Mouse (Mus musculus) midbrain, embryonic 12.5 days (tissue): ENCODE results near the gene Gm12184. TPM values are rescaled to one million over a fixed set of nuclear protein-coding genes. Genes with fewer than 3 reads are reported as not detected.
"Not testable (repeated sequence)": the region's sequence is repeated elsewhere in the genome, so short reads cannot be mapped to it uniquely, and the experiment has no call there.

Experiments
- ATAC-seq: fragments of 200-750 bp; cut with Nextera tagmentation; 2 replicates; pipeline ENCODE4 v1.8.0; 2017; ENCODE audit warnings: low read depth, moderate TSS enrichment, moderate library complexity; ENCODE audit not compliant: low FRiP score
- H3K27ac ChIP-seq: fragments of 300-500 bp; sonication (generic); replicated peaks from 2 replicates; pipeline ENCODE4 v1.5.1; 2016; ENCODE audit warnings: mild to moderate bottlenecking
- H3K27me3 ChIP-seq: fragments of 300-500 bp; sonication (generic); 2 replicates; pipeline ENCODE4 v1.6.1; 2016; ENCODE audit warnings: mild to moderate bottlenecking
- H3K36me3 ChIP-seq: fragments of 300-500 bp; sonication (generic); 2 replicates; pipeline ENCODE4 v1.6.1; 2016
- H3K4me1 ChIP-seq: fragments of 300-500 bp; sonication (generic); 2 replicates; pipeline ENCODE4 v1.6.1; 2016
- H3K4me2 ChIP-seq: fragments of 300-500 bp; sonication (generic); replicated peaks from 2 replicates; pipeline ENCODE4 v1.6.1; 2016; ENCODE audit warnings: mild to moderate bottlenecking, moderate library complexity
- H3K4me3 ChIP-seq: fragments of 300-500 bp; sonication (generic); 2 replicates; pipeline ENCODE4 v1.5.1; 2016; ENCODE audit warnings: mild to moderate bottlenecking
- H3K9ac ChIP-seq: fragments of 300-500 bp; sonication (generic); replicated peaks from 2 replicates; pipeline ENCODE4 v1.6.1; 2016; ENCODE audit warnings: mild to moderate bottlenecking, moderate library complexity
- H3K9me3 ChIP-seq: fragments of 300-500 bp; sonication (generic); 2 replicates; pipeline ENCODE4 v1.6.1; 2016; ENCODE audit warnings: mild to moderate bottlenecking
- WGBS: fragments of 180-500 bp; shearing (Covaris S2); methylation state at CpG from one replicate; pipeline ENCODE4 v1.1.7; 2016; 5-methylcytosine and 5-hydroxymethylcytosine counted together
- polyA plus RNA-seq: library from polyadenylated mRNA; unstranded; fragments of >200 nt; fragmentation: Nextera tagmentation; extraction: Ambion mirVana; gene quantifications from 2 replicates; pipeline ENCODE4 v1.2.1, GENCODE M21; 2016

The Gm12184 gene
- polyA plus RNA-seq, 1 experiment from 2014 or later, result 7.6 TPM

DNA sequence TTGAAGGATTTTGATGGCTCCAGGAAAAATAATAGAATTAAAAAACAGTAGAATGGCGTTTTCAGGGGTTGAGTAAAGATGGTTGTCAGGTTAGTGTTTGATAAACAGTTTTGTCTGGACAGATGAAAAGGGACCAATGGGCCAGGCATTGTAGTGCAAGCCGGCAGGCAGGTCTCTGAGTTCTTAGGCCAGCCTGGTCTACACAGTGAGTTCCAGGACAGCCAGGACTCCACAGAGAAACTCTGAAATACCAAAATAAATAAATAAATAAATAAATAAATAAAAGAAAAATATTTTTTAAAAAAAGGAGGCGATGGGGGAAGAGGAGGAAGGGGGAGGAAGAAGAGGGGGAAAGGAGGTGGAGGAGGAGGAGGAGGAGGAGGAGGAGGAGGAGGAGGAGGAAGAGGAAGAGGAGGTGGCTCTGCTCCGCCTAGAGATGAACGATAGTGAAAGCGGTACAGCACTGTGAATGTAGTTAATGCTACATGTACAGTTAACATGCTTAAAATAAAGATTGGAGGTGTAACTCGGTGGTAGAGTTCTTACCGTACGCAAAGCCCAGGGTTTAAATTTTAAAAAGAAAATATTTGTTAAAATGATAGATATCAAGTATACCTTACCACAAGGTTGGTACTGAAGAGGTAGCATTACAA lies 6.7 kb upstream of the Gm12184 start:
- Histone ChIP-seq H3K36me3 (no peaks in the 10 kb centered on the region), H3K4me3 (peak overlapping the region; percentile 55), H3K4me2 (peak overlapping the region; percentile 58), H3K9me3 (no peaks in the 10 kb centered on the region), H3K4me1 (peaks cover 5% of the 10 kb centered on the region; the same call in 1 of the 2 replicates), H3K27ac (no peak overlapping the region), H3K27me3 (peaks cover 36% of the 10 kb centered on the region), H3K9ac (no peak overlapping the region)
- WGBS, result 43% methylated on average over 8 of the region's 9 CpGs
- ATAC-seq, result no peak

- 80% methylated on average over 2 of the region's 2 CpGs for WGBS
- H3K27ac ChIP-seq, result no peak overlapping the region
- no peak overlapping the region for H3K4me2 ChIP-seq
- peaks cover 29% of the 10 kb centered on the region for H3K27me3 ChIP-seq
- H3K9me3 ChIP-seq, result no peaks in the 10 kb centered on the region
- H3K4me3 ChIP-seq, result no peak overlapping the region
- no peaks in the 10 kb centered on the region for H3K36me3 ChIP-seq
- H3K4me1 ChIP-seq, result peaks cover 2% of the 10 kb centered on the region; the same call in 1 of the 2 replicates
- ATAC-seq, result no peak
- no peak overlapping the region for H3K9ac ChIP-seq
These were observed 4.8 kb upstream of the Gm12184 start for GRCm38 (mm10) chr11:48831273-48831672.

GRCm38 (mm10) chr11:48830279-48830678 lies 3.8 kb upstream of the Gm12184 start:
- no peak for ATAC-seq
- Histone ChIP-seq H3K9me3 (no peaks in the 10 kb centered on the region), H3K9ac (no peak overlapping the region), H3K4me2 (no peak overlapping the region), H3K4me3 (no peak overlapping the region), H3K27ac (no peak overlapping the region), H3K4me1 (peaks cover 2% of the 10 kb centered on the region; the same call in 1 of the 2 replicates), H3K27me3 (peaks cover 21% of the 10 kb centered on the region; the same call in 1 of the 2 replicates), H3K36me3 (no peaks in the 10 kb centered on the region)
- 86% methylated on average over 2 of the region's 2 CpGs for WGBS

- Histone ChIP-seq H3K4me3 (no peak overlapping the region), H3K36me3 (no peaks in the 10 kb centered on the region), H3K4me1 (peaks cover 12% of the 10 kb centered on the region), H3K27ac (no peak overlapping the region), H3K9ac (no peak overlapping the region), H3K4me2 (no peak overlapping the region), H3K27me3 (peaks cover 33% of the 10 kb centered on the region), H3K9me3 (no peaks in the 10 kb centered on the region)
- WGBS, result 74% methylated on average over 6 of the region's 6 CpGs
- ATAC-seq, result no peak
These were observed 1.5 kb upstream of the Gm12184 start for GRCm38 (mm10) chr11:48827926-48828325.

- Histone ChIP-seq H3K4me3 (peak overlapping the region; percentile 44), H3K9me3 (no peaks in the 10 kb centered on the region), H3K4me1 (peaks cover 12% of the 10 kb centered on the region), H3K27ac (no peak overlapping the region; the same call in 1 of the 2 replicates), H3K36me3 (no peaks in the 10 kb centered on the region), H3K27me3 (peaks cover 40% of the 10 kb centered on the region), H3K4me2 (peak overlapping the region; percentile 54), H3K9ac (peak overlapping the region; percentile 39; the same call in 1 of the 2 replicates)
- WGBS, result 2% methylated on average over 6 of the region's 6 CpGs
- ATAC-seq, result peak; percentile 50; the same call in 1 of the 2 replicates
These were observed 269 bp upstream of the Gm12184 start for GRCm38 (mm10) chr11:48826752-48827096.

DNA sequence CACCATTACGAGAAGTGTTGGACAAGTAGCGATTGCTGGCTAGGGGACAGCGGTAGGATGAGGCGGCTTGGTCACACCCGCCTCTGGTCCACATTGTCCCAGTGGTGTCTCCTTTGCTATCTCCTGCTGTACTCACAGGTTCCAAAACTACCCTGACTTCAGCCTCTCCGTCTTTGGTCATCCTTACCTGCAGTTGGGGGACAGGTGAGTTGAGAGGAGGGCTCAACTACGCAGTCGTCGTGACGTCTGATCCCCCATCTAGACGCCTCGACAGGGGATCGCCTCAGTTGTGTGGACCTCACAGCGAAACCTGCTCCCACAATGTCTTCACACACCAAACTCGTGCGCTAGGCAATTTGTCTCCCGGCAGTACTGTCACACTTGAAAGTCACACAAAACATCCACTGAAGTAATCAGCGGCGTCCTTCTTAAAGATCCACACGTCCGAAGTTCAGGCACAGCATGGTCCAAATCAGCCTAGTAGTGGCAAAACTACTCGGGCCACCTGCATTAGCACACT lies 2.1 kb downstream of the Gm12184 start:
- no peaks in the 10 kb centered on the region for H3K36me3 ChIP-seq
- peaks cover 12% of the 10 kb centered on the region for H3K4me1 ChIP-seq
- no peak overlapping the region for H3K27ac ChIP-seq
- H3K4me3 ChIP-seq, result peak overlapping the region; percentile 38
- ATAC-seq, result no peak
- peak overlapping the region; percentile 54 for H3K4me2 ChIP-seq
- peak overlapping the region; percentile 20; the same call in 1 of the 2 replicates for H3K9ac ChIP-seq
- H3K9me3 ChIP-seq, result no peaks in the 10 kb centered on the region
- H3K27me3 ChIP-seq, result peaks cover 33% of the 10 kb centered on the region
- WGBS, result 4% methylated on average over 22 of the region's 22 CpGs

DNA sequence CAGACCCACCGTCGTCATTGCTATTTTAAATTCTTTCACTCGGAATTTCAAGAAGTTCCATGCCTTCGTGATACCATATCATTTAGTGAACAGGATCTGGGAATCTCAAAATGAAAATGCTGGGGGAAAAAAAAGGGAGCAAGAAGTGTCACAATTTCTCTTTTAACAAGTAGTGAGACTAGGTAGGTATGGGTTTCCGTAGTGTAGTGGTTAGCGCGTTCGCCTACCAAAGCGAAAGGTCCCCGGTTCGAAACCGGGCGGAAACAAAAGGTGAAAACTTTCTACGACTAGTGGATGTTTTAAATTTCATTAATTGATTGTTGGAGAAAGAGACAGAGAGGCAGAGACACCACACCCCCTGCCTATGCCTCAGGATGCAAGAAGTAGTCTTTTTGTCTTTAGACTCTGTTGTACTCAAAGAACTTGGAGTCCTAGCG lies 2.9 kb downstream of the Gm12184 start:
- Histone ChIP-seq H3K9ac (no peak overlapping the region), H3K4me2 (peak overlapping the region; percentile 54), H3K27ac (no peak overlapping the region), H3K27me3 (peaks cover 26% of the 10 kb centered on the region), H3K4me3 (peak overlapping the region; percentile 38), H3K36me3 (no peaks in the 10 kb centered on the region), H3K4me1 (peaks cover 12% of the 10 kb centered on the region), H3K9me3 (no peaks in the 10 kb centered on the region)
- under 1% methylated on average over 15 of the region's 15 CpGs for WGBS
- no peak for ATAC-seq

DNA sequence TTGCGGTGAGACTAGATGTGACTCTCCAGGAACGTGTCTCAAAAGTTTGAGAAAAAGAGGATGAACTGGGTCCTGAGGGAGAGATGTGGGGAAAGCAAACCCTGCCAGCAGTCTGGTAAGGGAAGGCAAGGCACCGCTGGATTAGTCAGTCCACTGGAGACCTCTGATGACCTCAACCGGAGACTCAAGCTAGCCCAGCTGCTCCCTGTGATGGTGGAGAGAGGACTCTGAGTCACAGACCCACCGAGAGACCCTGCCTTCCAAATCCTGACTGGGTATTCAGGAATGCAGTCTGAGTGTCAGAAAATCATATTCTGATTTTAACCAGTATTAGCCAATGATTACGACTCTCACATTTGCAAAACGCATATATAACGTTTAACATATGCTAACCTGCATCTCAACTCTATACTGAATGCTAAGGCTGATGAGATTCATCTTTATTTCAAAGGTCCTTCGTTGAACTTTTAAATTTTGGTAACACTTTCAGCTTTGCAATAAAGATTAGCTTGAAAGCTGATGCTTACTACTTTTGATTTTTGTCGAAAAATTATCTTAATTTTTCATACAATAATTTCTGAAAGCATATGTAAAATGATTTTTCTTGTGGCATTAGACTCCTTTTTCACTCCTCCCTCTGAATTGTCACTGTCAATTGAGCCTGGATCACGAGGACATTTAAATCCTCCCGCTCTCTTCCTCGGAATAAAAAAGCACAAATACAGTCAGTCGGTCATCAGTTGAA lies 3.5 kb downstream of the Gm12184 start:
- Histone ChIP-seq H3K9ac (no peak overlapping the region), H3K4me1 (peaks cover 12% of the 10 kb centered on the region), H3K36me3 (no peaks in the 10 kb centered on the region), H3K27ac (no peak overlapping the region), H3K9me3 (no peaks in the 10 kb centered on the region), H3K27me3 (peaks cover 24% of the 10 kb centered on the region), H3K4me2 (peak overlapping the region; percentile 54), H3K4me3 (peak overlapping the region; percentile 38)
- no peak for ATAC-seq
- WGBS, result 33% methylated on average over 14 of the region's 14 CpGs

DNA sequence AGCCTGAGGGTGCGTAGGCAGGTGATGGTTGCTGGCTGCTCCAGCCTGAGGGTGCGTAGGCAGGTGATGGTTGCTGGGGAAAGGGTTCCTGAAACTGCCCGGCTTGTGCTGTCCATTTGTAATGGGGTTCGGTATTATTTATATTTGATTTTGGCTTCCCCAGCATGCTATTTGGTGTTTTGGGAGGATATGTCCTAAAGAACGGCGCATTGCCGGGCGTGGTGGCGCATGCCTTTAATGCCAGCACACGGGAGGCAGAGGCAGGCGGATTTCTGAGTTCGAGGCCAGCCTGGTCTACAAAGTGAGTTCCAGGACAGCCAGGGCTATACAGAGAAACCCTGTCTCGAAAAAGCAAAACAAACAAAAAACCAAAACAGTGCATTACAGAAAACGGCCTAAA lies 5.2 kb downstream of the Gm12184 start:
- ATAC-seq, H3K4me2 ChIP-seq: not testable (repeated sequence)
- 85% methylated on average over 14 of the region's 14 CpGs for WGBS

GRCm38 (mm10) chr11:48820308-48820674 lies 6.2 kb downstream of the Gm12184 start:
- H3K36me3 ChIP-seq, result no peaks in the 10 kb centered on the region
- H3K4me2 ChIP-seq, result no peak overlapping the region
- no peak for ATAC-seq
- peaks cover 22% of the 10 kb centered on the region for H3K27me3 ChIP-seq
- no peak overlapping the region for H3K4me3 ChIP-seq
- peaks cover 20% of the 10 kb centered on the region for H3K4me1 ChIP-seq
- no peaks in the 10 kb centered on the region for H3K9me3 ChIP-seq
- no peak overlapping the region for H3K27ac ChIP-seq
- no peak overlapping the region for H3K9ac ChIP-seq

More for the DNA sequence above, 5.2 kb downstream of the Gm12184 start:
- H3K27ac ChIP-seq, H3K9ac ChIP-seq, H3K9me3 ChIP-seq, H3K36me3 ChIP-seq, H3K4me3 ChIP-seq: not testable (repeated sequence)
- peaks cover 10% of the 10 kb centered on the region for H3K4me1 ChIP-seq
- H3K27me3 ChIP-seq, result peaks cover 22% of the 10 kb centered on the region

DNA sequence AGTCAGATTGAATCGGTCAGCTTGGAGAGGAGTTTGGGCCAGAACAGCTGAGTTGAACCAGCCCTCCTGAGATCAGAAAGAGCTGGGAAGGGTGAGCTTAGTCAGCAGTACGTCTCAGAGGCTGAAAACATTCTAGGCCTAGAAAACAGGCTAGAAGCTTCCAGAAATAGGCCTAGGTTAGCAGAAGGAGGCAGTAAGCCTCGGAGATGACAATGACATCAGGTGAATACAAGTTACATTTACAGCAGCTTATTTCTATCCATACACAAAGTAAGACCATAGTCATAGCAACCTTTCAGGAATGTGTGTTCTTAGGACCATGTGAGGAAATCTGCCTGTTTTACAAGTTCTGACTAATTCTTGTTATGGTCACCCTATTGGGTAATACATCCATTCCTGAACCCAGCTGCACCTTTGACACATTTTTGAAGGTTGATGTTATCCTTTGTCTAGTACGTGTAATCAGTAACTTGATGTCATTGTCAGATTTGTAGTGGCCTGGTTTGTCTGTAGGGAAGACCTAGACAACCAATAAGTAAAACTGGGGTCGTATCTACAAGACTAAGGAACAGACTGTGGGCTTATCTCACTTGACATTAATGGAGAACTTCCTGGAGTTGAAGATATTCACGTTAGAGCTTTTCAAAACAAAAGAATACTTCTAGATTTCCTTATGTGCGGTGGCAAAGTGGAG lies 6.7 kb downstream of the Gm12184 start:
- peaks cover 26% of the 10 kb centered on the region for H3K4me1 ChIP-seq
- H3K27me3 ChIP-seq, result peaks cover 18% of the 10 kb centered on the region
- H3K4me3 ChIP-seq, result no peak overlapping the region
- H3K9ac ChIP-seq, result no peak overlapping the region
- 81% methylated on average over 7 of the region's 7 CpGs for WGBS
- H3K27ac ChIP-seq, result no peak overlapping the region
- no peaks in the 10 kb centered on the region for H3K9me3 ChIP-seq
- no peaks in the 10 kb centered on the region for H3K36me3 ChIP-seq
- ATAC-seq, result no peak
- no peak overlapping the region for H3K4me2 ChIP-seq

DNA sequence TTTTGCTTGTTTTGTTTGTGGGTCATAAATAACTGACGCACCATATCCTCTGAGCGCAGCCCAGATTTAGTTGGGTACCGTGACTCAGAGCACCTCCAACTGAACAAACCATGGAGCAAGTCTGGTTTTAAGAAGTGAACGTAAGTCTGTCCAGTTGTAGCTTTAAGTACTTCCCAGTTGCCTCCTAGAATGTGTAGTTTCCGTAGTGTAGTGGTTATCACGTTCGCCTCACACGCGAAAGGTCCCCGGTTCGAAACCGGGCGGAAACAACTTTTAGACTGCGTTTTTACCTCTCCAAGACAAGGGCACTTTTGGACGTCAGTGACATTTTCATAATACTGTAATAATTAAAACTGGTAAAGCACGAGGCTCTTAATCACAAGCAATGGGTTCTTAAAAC lies 8.1 kb downstream of the Gm12184 start:
- peak overlapping the region; percentile 81 for H3K4me2 ChIP-seq
- no peaks in the 10 kb centered on the region for H3K9me3 ChIP-seq
- H3K4me1 ChIP-seq, result peaks cover 24% of the 10 kb centered on the region
- H3K27ac ChIP-seq, result no peak overlapping the region
- 0 out of 2 replicates have a peak, but pooled peaks cover 3% of the 10 kb centered on the region for H3K36me3 ChIP-seq
- peak overlapping the region; percentile 88 for H3K4me3 ChIP-seq
- H3K9ac ChIP-seq, result peak overlapping the region; percentile 46
- peaks cover 7% of the 10 kb centered on the region for H3K27me3 ChIP-seq
- ATAC-seq, result no peak
- WGBS, result under 1% methylated on average over 16 of the region's 16 CpGs
